Mouse (Mus musculus) forebrain, embryonic 12.5 days (tissue): ENCODE measurements around the gene Tmem125. TPM values are rescaled to one million over a fixed set of nuclear protein-coding genes. Genes with fewer than 3 reads are reported as not detected.

Source experiments
- ATAC-seq: fragments of 200-750 bp; cut with Nextera tagmentation; 2 replicates; pipeline ENCODE4 v1.8.0; 2017; ENCODE audit warnings: moderate TSS enrichment; ENCODE audit not compliant: low FRiP score
- H3K27ac ChIP-seq: fragments of 300-500 bp; sonication (generic); 2 replicates; pipeline ENCODE4 v1.5.1; 2016; ENCODE audit warnings: mild to moderate bottlenecking
- H3K27me3 ChIP-seq: fragments of 300-500 bp; sonication (generic); 2 replicates; pipeline ENCODE4 v1.6.1; 2016; ENCODE audit warnings: mild to moderate bottlenecking
- H3K36me3 ChIP-seq: fragments of 300-500 bp; sonication (generic); replicated peaks from 2 replicates; pipeline ENCODE4 v1.6.1; 2016; ENCODE audit warnings: mild to moderate bottlenecking
- H3K4me1 ChIP-seq: fragments of 300-500 bp; sonication (generic); 2 replicates; pipeline ENCODE4 v1.6.1; 2016
- H3K4me2 ChIP-seq: fragments of 300-500 bp; sonication (generic); 2 replicates; pipeline ENCODE4 v1.6.1; 2016; ENCODE audit warnings: mild to moderate bottlenecking, moderate library complexity
- H3K4me3 ChIP-seq: fragments of 300-500 bp; sonication (generic); replicated peaks from 2 replicates; pipeline ENCODE4 v1.5.1; 2016; ENCODE audit warnings: mild to moderate bottlenecking
- H3K9ac ChIP-seq: fragments of 300-500 bp; sonication (generic); 2 replicates; pipeline ENCODE4 v1.6.1; 2016; ENCODE audit warnings: mild to moderate bottlenecking
- H3K9me3 ChIP-seq: fragments of 300-500 bp; sonication (generic); 2 replicates; pipeline ENCODE4 v1.6.1; 2016
- WGBS: fragments of 180-500 bp; shearing (Covaris S2); methylation state at CpG from one replicate; pipeline ENCODE4 v1.1.7; 2016; 5-methylcytosine and 5-hydroxymethylcytosine counted together
- polyA plus RNA-seq: library from polyadenylated mRNA; unstranded; fragments of >200 nt; fragmentation: Nextera tagmentation; extraction: Ambion mirVana; gene quantifications from 2 replicates; pipeline ENCODE4 v1.2.1, GENCODE M21; 2016

Gene Tmem125
- polyA plus RNA-seq, 1 experiment from 2014 or later: not detected

GRCm38 (mm10) chr4:118533156-118533555, 10.7 kb downstream of the Tmem125 start:
- 0 out of 2 replicates have a peak, but pooled peaks cover under 1% of the 10 kb centered on the region for H3K27me3 ChIP-seq
- 57% methylated on average over 3 of the region's 4 CpGs for WGBS
- no peak overlapping the region for H3K4me3 ChIP-seq
- no peaks in the 10 kb centered on the region for H3K36me3 ChIP-seq
- no peak overlapping the region for H3K27ac ChIP-seq
- no peak overlapping the region for H3K9ac ChIP-seq
- no peak overlapping the region for H3K4me2 ChIP-seq
- H3K9me3 ChIP-seq: no peaks in the 10 kb centered on the region
- peaks cover 7% of the 10 kb centered on the region; the same call in 1 of the 2 replicates for H3K4me1 ChIP-seq
- no peak for ATAC-seq

- WGBS: 79% methylated on average over 5 of the region's 5 CpGs
- ATAC-seq: no peak
- H3K4me3 ChIP-seq: no peak overlapping the region
- H3K4me1 ChIP-seq: peaks cover 7% of the 10 kb centered on the region; the same call in 1 of the 2 replicates
- H3K9ac ChIP-seq: no peak overlapping the region
- no peaks in the 10 kb centered on the region for H3K27me3 ChIP-seq
- no peaks in the 10 kb centered on the region for H3K9me3 ChIP-seq
- no peak overlapping the region for H3K4me2 ChIP-seq
- H3K27ac ChIP-seq: no peak overlapping the region
- no peaks in the 10 kb centered on the region for H3K36me3 ChIP-seq
Measured at GRCm38 (mm10) chr4:118532663-118533062, 11.2 kb downstream of the Tmem125 start.

- no peaks in the 10 kb centered on the region for H3K9me3 ChIP-seq
- no peak overlapping the region for H3K4me2 ChIP-seq
- WGBS: 82% methylated on average over 6 of the region's 6 CpGs
- no peak for ATAC-seq
- H3K36me3 ChIP-seq: no peaks in the 10 kb centered on the region
- peaks cover 9% of the 10 kb centered on the region; the same call in 1 of the 2 replicates for H3K4me1 ChIP-seq
- H3K27ac ChIP-seq: no peak overlapping the region
- no peaks in the 10 kb centered on the region for H3K27me3 ChIP-seq
- H3K9ac ChIP-seq: no peak overlapping the region
- H3K4me3 ChIP-seq: no peak overlapping the region
Measured at GRCm38 (mm10) chr4:118527720-118528119, 16.1 kb downstream of the Tmem125 start.

GRCm38 (mm10) chr4:118527335-118527681, 16.5 kb downstream of the Tmem125 start:
- Histone ChIP-seq H3K36me3 (no peaks in the 10 kb centered on the region), H3K27me3 (no peaks in the 10 kb centered on the region), H3K9me3 (no peaks in the 10 kb centered on the region), H3K4me3 (no peak overlapping the region), H3K4me1 (peaks cover 9% of the 10 kb centered on the region; the same call in 1 of the 2 replicates), H3K27ac (no peak overlapping the region), H3K9ac (no peak overlapping the region), H3K4me2 (no peak overlapping the region)
- no peak for ATAC-seq
- WGBS: 32% methylated on average over 5 of the region's 5 CpGs

- H3K27me3 ChIP-seq: no peaks in the 10 kb centered on the region
- peaks cover 7% of the 10 kb centered on the region; the same call in 1 of the 2 replicates for H3K4me1 ChIP-seq
- no peak within 1 kb of the TSS for H3K27ac ChIP-seq
- H3K9me3 ChIP-seq: no peaks in the 10 kb centered on the region
- H3K9ac ChIP-seq: no peak within 1 kb of the TSS
- H3K36me3 ChIP-seq: no peaks in the 10 kb centered on the region
- H3K4me2 ChIP-seq: no peak within 1 kb of the TSS
- no peak for ATAC-seq
- WGBS: 34% methylated on average over 17 of the region's 17 CpGs
- H3K4me3 ChIP-seq: no peak within 1 kb of the TSS
Measured at GRCm38 (mm10) chr4:118526408-118527334, 17.2 kb downstream of the Tmem125 start, which contains the start of gene 2610528J11Rik. TSS of gene 2610528J11Rik (plus strand) at chr4:118526999.

- Histone ChIP-seq H3K4me1 (peaks cover 2% of the 10 kb centered on the region; the same call in 1 of the 2 replicates), H3K4me3 (no peak overlapping the region), H3K9ac (no peak overlapping the region), H3K27ac (no peak overlapping the region), H3K4me2 (no peak overlapping the region), H3K36me3 (no peaks in the 10 kb centered on the region), H3K27me3 (no peaks in the 10 kb centered on the region), H3K9me3 (no peaks in the 10 kb centered on the region)
- WGBS: 71% methylated on average over 3 of the region's 3 CpGs
- ATAC-seq: no peak
Measured at GRCm38 (mm10) chr4:118525779-118526178, 18.1 kb downstream of the Tmem125 start.

GRCm38 (mm10) chr4:118523976-118524375, 19.9 kb downstream of the Tmem125 start:
- Histone ChIP-seq H3K4me3 (no peak overlapping the region), H3K9me3 (no peaks in the 10 kb centered on the region), H3K36me3 (no peaks in the 10 kb centered on the region), H3K27me3 (no peaks in the 10 kb centered on the region), H3K4me2 (no peak overlapping the region), H3K27ac (no peak overlapping the region), H3K4me1 (peaks cover 2% of the 10 kb centered on the region; the same call in 1 of the 2 replicates), H3K9ac (no peak overlapping the region)
- 83% methylated on average over 7 of the region's 7 CpGs for WGBS
- no peak for ATAC-seq

- no peak overlapping the region for H3K4me2 ChIP-seq
- H3K9me3 ChIP-seq: no peaks in the 10 kb centered on the region
- H3K4me1 ChIP-seq: peaks cover 8% of the 10 kb centered on the region
- ATAC-seq: no peak
- no peaks in the 10 kb centered on the region for H3K36me3 ChIP-seq
- WGBS: 90% methylated on average over 7 of the region's 7 CpGs
- no peak overlapping the region for H3K4me3 ChIP-seq
- no peak overlapping the region for H3K27ac ChIP-seq
- no peak overlapping the region for H3K9ac ChIP-seq
- H3K27me3 ChIP-seq: peaks cover 3% of the 10 kb centered on the region; the same call in 1 of the 2 replicates
Measured at GRCm38 (mm10) chr4:118522248-118522647, 21.6 kb downstream of the Tmem125 start.

- Histone ChIP-seq H3K4me3 (no peak overlapping the region), H3K4me1 (peaks cover 16% of the 10 kb centered on the region), H3K9me3 (no peaks in the 10 kb centered on the region), H3K36me3 (no peaks in the 10 kb centered on the region), H3K4me2 (no peak overlapping the region), H3K27me3 (peaks cover 13% of the 10 kb centered on the region), H3K9ac (no peak overlapping the region), H3K27ac (no peak overlapping the region)
- ATAC-seq: no peak
- WGBS: 73% methylated on average over 5 of the region's 5 CpGs
Measured at GRCm38 (mm10) chr4:118518208-118518607, 25.6 kb downstream of the Tmem125 start.

- no peak for ATAC-seq
- H3K36me3 ChIP-seq: no peaks in the 10 kb centered on the region
- no peak overlapping the region for H3K4me3 ChIP-seq
- peaks cover 20% of the 10 kb centered on the region for H3K4me1 ChIP-seq
- 38% methylated on average over 16 of the region's 16 CpGs for WGBS
- H3K4me2 ChIP-seq: peak overlapping the region; percentile 17; the same call in 1 of the 2 replicates
- H3K27ac ChIP-seq: no peak overlapping the region
- peak overlapping the region; percentile 17; the same call in 1 of the 2 replicates for H3K9ac ChIP-seq
- peaks cover 13% of the 10 kb centered on the region for H3K27me3 ChIP-seq
- H3K9me3 ChIP-seq: no peaks in the 10 kb centered on the region
Measured at GRCm38 (mm10) chr4:118517497-118518146, 26.2 kb downstream of the Tmem125 start.

GRCm38 (mm10) chr4:118516699-118517496, 26.9 kb downstream of the Tmem125 start:
- Histone ChIP-seq H3K9ac (peak overlapping the region; percentile 17; the same call in 1 of the 2 replicates), H3K27me3 (peaks cover 13% of the 10 kb centered on the region), H3K4me1 (peaks cover 20% of the 10 kb centered on the region), H3K36me3 (no peaks in the 10 kb centered on the region), H3K27ac (no peak overlapping the region), H3K4me2 (peak overlapping the region; percentile 17; the same call in 1 of the 2 replicates), H3K4me3 (no peak overlapping the region), H3K9me3 (no peaks in the 10 kb centered on the region)
- ATAC-seq: no peak
- 28% methylated on average over 20 of the region's 20 CpGs for WGBS

GRCm38 (mm10) chr4:118509050-118509449, 34.8 kb downstream of the Tmem125 start:
- Histone ChIP-seq H3K27me3 (no peaks in the 10 kb centered on the region), H3K4me2 (no peak overlapping the region), H3K9me3 (no peaks in the 10 kb centered on the region), H3K4me1 (peaks cover 17% of the 10 kb centered on the region), H3K27ac (no peak overlapping the region), H3K4me3 (no peak overlapping the region), H3K9ac (no peak overlapping the region), H3K36me3 (no peaks in the 10 kb centered on the region)
- no peak for ATAC-seq
- 3% methylated on average over 6 of the region's 6 CpGs for WGBS
